Mouse (Mus musculus) Muller cell, postnatal 12 days (primary cell): ENCODE data around the gene Lipa.
A peak's percentile ranks its signal among the peaks of the same experiment; 100 is the strongest.

Experiments used
- DNase-seq: peaks from one replicate; pipeline ENCODE4 v3.0.0-alpha.2; 2015; ENCODE audit errors: inconsistent ontology term

Lipa gene

DNA sequence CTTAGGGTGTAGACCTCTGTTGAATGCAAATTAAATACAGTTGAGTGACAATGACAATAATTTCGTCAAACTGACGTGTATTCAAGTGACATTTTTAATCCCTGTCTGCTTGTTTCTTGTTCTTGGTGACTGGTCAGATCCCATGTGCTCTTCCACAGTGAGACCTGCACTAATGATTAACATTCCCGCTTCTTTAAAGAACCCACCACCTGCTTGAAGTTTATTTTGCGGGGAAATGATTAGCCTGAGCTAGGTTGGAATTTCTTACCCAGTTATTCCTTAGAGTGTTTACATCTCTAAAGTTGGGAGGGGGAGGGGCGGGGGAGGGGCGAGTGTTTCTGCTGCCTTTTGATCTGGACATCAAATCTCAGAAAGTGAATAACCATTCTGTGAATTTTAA, 59.1 kb downstream of the Lipa start:
- DNase-seq, result no peak

DNA sequence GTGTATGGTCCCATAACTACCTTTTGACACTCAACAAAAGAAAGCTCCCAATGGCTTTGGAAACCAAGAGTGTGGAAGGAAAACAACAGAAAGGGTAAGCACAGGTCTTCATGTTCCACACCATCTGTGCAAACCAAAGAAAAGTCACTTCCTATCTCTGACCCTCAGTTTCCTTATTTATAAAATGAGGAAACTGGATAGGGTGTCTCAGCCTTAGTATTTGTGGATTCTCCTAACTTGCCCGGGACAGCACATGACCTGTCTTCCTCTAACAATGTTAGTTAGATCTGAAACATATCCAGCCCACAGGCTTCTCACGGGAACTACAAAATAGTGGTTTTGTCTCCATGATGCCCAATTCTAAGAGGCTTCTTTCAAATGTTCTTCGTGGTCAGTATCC, 62.8 kb downstream of the Lipa start:
- no peak for DNase-seq

DNA sequence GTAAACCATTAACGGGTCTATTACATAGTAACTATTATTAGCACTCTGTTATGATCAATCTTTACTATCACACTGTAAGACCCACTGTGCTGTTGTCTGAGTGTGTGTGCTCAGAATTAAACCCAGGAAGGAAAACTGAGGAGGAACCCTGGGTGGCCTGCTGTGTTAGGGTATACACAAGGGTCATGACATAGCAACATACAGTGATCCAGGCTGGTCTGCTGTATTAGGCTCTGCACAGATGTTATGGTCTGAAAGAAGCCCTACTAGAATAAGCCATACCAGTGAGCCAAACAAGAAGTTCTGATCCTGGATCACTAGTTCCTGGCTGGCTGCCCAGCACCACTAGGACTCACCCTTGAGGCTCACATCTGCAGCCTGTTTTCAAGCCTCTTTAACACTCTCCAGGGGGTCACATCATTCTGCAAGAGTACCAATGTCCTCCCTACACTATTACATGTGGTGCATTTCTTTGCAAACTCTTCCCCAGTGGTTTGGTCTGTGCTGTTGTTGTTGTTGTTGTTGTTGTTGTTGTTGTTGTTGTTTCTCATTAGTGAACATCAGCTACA, 65.7 kb downstream of the Lipa start:
- DNase-seq, result no peak

DNA sequence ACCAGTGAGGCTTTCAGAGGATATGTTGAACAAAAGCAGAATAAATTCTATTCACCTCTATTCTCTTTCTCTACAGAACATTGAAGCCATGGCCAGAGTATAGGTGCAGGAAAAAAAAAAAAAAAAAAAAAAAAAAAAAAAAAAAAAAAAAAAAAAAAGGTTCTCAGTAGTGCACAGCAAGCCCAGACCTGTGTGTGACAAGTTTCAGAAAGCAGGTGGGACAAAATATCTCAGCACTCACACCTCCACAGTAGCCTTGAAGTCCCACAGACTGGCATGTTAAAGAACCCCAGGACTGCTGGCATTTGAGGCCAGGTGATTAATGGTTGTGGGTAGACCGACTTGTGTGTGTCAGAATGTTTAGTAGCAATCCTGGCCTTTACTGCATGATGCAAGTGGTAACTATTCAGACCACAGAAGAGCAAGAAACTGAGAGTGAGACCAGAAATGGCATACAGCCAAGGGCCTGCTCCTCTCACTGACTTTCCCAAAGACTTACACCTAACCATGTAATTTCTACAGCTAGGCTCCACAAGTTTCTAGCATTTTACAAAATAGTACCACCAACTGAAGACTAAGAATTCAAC, 76.4 kb downstream of the Lipa start:
- DNase-seq, result no peak

DNA sequence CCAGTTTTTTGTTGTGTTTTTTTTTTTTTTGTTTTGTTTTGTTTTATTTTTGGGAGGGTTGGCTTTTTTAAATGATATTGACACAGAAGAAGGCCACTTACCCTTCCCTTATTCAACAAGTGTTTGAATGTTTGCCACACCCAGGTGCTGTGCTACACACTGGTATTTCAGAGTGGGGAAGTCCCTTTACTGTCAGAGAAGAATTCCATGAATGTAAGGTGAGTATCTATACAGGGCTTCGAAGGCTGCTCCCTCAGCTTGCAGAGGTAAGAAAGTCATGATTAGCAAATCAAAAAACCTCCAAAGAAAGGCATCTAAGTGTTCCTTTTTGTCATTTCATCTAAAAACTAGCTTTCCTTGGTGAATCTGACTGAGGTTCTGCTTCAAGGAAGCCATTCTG, 78.4 kb downstream of the Lipa start:
- no peak for DNase-seq

DNA sequence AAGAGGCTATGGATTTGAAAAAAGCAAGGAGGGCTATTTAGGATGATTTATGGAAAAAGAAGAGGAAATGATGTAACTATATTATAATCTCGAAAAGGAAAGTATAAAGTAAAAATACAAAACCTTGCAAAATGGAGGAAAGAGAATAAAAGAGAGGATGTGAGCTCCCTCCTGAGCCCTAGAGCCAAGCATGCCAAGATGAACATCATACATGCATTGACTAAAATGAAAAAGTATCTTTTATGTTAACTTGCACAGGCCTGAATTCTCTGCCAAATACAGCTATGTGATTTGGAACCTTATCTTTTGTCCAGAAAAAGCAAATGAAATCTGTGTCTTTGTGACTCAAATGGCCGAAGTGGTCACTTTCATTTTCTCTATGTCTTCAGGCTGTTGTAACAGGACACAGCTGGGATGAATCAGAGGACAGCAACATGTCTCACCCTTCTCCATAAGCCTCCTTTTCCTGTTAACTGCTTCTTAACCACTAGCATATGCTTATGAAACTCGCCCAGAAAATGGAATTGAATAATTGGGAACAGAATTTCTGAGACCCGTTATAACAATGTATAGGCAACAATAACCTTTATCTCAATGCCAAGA, 81.8 kb downstream of the Lipa start:
- peak; percentile 34 for DNase-seq

DNA sequence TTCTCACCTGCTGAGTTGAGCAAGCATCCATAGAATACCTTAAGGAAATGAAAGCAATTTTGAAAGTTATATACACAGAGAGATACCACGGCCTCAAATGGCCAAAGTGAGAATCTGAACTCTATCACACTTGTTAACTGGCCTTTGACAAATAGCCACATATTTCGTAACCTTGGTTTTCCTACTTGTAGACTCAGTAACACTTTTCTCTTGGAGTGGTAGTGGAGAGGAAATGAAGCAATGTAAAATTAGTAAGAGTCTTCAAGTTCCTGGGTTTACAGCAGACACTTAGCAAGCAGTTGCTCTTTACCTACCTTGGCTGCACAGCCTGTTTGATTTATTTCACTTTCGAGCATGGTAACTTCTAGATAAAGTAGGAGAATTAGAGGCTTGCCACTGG, 82.5 kb downstream of the Lipa start:
- no peak for DNase-seq
